Mouse (Mus musculus): ENCODE results near the gene Abr.

Gene Abr

GRCm38 (mm10) chr11:76387097-76387496 lies 235.0 kb downstream of the Abr start:
- in situ Hi-C loops (cut with MseI, MboI), result no loop called here

DNA sequence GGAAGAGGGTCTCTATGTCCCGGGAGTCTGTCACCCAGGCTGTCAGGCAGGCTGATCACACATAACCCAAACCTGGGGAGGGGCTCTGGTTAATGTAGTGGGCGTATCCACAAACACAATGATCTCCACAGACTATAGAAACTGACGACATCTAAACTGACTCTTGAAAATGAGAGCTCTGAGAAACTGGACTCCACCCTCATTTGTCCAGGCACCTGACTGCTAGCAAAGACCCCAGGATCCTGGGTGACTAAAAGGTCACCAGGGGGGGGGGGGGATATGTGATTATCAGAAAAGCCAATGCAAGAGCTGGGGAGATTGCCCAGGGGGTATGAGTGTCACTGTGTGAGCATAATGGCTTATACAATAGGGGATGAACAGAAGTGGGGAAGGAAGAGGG lies 236.4 kb downstream of the Abr start:
- in situ Hi-C loops (cut with MseI, MboI), result no loop called here

GRCm38 (mm10) chr11:76385017-76385416 lies 237.1 kb downstream of the Abr start:
- in situ Hi-C loops (cut with MseI, MboI), result no loop called here

DNA sequence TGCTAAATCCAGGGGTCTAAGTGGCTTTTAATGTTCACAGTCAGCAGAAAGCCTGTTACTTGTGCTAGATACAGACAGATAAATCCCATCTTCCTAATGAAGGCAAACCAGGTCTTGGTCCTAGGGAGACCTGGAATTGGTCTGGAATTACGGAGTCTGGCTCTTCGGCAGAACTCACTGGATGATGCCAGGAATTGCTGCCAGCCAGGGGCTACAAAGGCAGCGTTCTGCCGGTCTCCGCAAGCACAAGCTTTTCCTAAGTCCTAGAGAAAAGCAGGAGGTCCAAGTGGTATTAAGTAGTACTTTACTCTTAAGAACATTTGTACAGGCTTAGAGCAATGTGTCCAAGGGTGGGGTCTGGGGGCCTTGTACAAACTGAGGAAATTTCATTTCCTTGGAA lies 237.8 kb downstream of the Abr start:
- in situ Hi-C loops (cut with MseI, MboI), result no loop called here

- in situ Hi-C loops (cut with MseI, MboI), result no loop called here
Measured at GRCm38 (mm10) chr11:76382711-76383324, 239.3 kb downstream of the Abr start.

GRCm38 (mm10) chr11:76381201-76381885 lies 240.8 kb downstream of the Abr start:
- in situ Hi-C loops (cut with MseI, MboI), result no loop called here

DNA sequence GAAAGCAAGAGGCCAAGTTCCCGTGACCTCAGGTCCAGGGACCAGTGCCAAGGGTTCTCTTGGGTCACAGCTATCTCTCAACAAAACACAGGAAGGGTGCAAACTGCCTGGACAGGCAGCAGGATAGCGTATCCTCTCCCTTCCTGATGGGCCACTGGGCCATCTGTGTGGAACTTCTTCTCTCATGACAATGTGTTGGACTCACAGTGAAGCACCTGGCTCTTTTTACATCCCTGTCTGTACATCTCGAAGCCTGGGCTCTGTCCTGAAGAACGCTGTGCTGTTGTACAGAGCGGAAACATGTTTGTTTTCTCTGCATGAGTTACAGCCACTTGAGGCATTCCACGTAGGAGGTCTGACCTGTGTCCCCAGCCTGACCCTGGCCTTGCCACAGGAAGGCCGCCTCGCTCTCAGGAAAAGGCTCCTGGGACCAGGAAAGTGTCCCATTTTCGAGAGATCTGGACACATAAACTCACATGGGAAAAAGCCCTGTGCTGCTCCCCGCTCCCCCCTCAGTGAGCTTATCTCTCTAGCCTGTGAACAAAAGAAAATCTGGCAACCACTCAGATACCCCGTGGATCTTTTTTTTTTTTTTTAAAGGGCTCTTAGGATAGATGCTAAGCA lies 242.1 kb downstream of the Abr start:
- in situ Hi-C loops (cut with MseI, MboI), result no loop called here

- in situ Hi-C loops (cut with MseI, MboI), result no loop called here
Measured at GRCm38 (mm10) chr11:76376425-76376824, 245.7 kb downstream of the Abr start.

DNA sequence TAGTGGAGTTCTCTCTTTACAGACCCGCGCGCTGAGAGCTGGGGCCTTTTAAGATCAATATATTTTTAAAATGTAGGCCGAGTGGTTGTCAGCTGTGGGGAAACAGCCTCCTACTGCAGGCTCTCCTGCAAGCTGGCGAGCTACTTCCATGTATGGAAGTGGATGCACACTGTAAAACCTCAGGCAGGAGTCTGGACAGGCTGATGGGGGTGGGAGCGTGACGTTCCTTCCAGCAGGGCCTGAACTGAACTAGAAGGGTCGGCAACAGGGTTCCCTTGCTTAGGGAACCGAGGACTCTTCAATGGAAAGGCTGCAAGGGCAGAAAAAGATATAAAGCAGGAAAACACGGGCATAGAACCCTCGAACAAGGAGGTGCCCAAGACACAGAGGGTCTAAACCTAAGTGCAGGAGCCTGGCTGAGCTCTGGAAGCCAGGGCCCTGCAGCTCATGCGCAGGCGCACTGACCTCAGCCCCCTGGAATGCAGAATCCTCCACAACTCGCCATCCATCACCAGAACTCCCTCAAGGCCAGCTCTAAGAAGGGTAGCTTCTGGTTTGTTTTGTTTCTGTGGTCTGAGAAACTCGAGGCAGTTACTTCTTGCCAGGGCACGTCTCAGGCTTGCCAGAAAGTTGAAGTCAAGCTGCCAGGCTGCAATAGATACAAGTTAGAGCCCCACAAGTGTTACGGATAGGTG lies 247.5 kb downstream of the Abr start:
- in situ Hi-C loops (cut with MseI, MboI), result no loop called here

DNA sequence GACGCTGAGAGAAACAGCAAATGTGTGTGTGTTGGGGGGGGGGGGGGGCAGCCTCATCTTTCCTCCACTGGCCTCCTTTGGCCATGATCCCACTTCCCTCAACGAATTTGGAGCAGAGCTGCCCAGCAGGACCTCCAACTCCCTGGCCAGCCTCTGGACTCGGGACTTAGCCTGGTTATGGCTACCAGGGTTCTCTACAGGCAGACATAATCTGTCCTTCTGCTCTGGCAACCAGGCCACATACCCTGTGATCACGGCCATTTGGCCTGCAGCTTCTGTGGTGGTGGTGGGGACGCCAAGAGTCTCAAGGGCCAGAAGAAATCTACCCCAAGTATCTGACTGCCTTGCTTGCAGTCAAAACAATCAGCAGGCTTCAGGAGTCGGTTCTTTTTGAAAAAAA lies 249.6 kb downstream of the Abr start:
- in situ Hi-C loops (cut with MseI, MboI), result no loop called here

- in situ Hi-C loops (cut with MseI, MboI), result no loop called here
Measured at GRCm38 (mm10) chr11:76372120-76372519, 250.0 kb downstream of the Abr start.

GRCm38 (mm10) chr11:76370491-76370890 lies 251.6 kb downstream of the Abr start:
- in situ Hi-C loops (cut with MseI, MboI), result no loop called here

Measured in mouse trophoblast stem cell (cell line).